Comparison of ENCODE assay signal across 12 mouse cellular contexts in the genomic region with DNA sequence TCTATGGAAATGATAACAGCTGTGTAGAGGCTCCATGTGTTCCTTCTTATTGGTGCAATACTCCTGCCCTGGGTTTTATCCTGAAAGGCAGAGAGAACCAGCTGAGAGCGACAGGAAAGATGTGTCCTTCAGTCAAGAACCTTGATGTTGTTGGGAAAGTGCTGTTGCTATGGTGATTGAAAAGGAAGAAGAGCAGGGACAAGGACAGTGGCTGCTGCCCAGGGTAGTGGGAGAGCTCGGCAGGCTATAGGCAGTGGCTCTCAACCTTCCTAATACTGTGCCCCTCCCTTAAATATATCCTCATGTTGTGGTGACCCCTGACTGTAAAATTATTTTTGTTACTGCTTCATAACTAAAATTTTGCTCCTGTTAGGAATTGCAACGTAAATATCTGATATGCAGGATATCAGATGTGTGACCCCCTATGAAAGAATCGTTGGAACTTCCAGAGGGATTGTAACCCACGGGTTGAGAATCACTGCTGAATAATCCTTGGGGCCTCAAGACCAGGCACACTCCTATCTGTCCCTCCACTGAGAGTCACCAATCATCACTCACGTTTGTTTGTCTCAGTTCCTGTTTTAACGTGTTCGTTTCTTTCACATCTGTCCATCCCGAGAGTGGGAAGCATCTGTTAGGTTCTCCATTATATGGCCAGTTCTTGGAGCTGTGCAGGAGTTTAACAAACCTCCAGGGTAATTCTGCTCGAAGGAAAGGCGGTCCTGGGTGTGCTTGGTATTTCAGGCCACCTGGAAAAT.
"Had no signal": no experiment of that assay in that cellular context is flagged by ENCODE, and none has a peak within 500 bp of the region (broad histone marks: within the 10 kb centered on the region; RNA-seq: fewer than 3 reads in every experiment).

No protein-coding gene starts in this region.

- H3K27me3 ChIP-seq: limb, embryonic 13.5 days; neural tube, embryonic 13.5 days had no signal

- H3K27ac ChIP-seq: limb, embryonic 13.5 days; liver, embryonic 14.5 days; neural tube, embryonic 13.5 days; stomach, postnatal 0 days had no signal

- H3K9ac ChIP-seq: limb, embryonic 13.5 days; liver, embryonic 14.5 days; neural tube, embryonic 13.5 days had no signal

- H3K4me3 ChIP-seq: limb, embryonic 13.5 days; neural tube, embryonic 13.5 days had no signal

- H3K4me2 ChIP-seq: limb, embryonic 13.5 days; neural tube, embryonic 13.5 days had no signal

- DNase-seq: kidney, adult 8-10 months; kidney, postnatal 25 days; layer of hippocampus, adult 9-11 months; layer of hippocampus, postnatal 36 days; lung, adult 18-20 months; midbrain, embryonic 14.5 days; right cerebral cortex, adult 18-20 months; right cerebral cortex, postnatal 25 days had no signal

- H3K36me3 ChIP-seq: limb, embryonic 13.5 days; neural tube, embryonic 13.5 days had no signal

- H3K9me3 ChIP-seq: limb, embryonic 13.5 days; neural tube, embryonic 13.5 days had no signal
